Mouse (Mus musculus) gastrocnemius, adult 8-10 months (tissue): Measurements from ENCODE around the gene Ccdc125. TPM values are rescaled to one million over a fixed set of nuclear protein-coding genes. Genes with fewer than 3 reads are reported as not detected.
A peak's percentile ranks its signal among the peaks of the same experiment; 100 is the strongest.

Experiments
- DNase-seq, 2 experiments: peaks; one replicate each; pipeline ENCODE4 v3.0.0; 2022; ENCODE audit warnings: low spot score in 2 of 2
- total RNA-seq, 4 experiments: library from RNA; stranded (reverse); gene quantifications; 2 replicates each; pipeline ENCODE4 v1.2.4; 2022

The Ccdc125 gene
- total RNA-seq: under 1 TPM in 3 of 4 experiments, not detected in 1; 0.29 to 0.43 (median 0.38) TPM

GRCm38 (mm10) chr13:100669291-100670022 lies at the start of gene Ccdc125:
Gene Ccdc125, plus strand, starts transcription at chr13:100669717.
- no peak for DNase-seq

- DNase-seq: no peak
Observed at GRCm38 (mm10) chr13:100622241-100622640, 47.3 kb upstream of the Ccdc125 start.

GRCm38 (mm10) chr13:100634106-100634691 lies 35.3 kb upstream of the Ccdc125 start:
- no peak for DNase-seq

GRCm38 (mm10) chr13:100642471-100643209 lies 26.9 kb upstream of the Ccdc125 start:
- no peak for DNase-seq

GRCm38 (mm10) chr13:100648223-100648622 lies 21.3 kb upstream of the Ccdc125 start:
- no peak for DNase-seq

- peak; percentile 90 for DNase-seq
Observed at GRCm38 (mm10) chr13:100650550-100651438, 18.7 kb upstream of the Ccdc125 start, which contains the start of the genes Ak6 and Rad17. Gene Ak6, plus strand, starts transcription at chr13:100650979. Gene Rad17, minus strand, starts transcription at chr13:100651051.

- no peak for DNase-seq
Observed at GRCm38 (mm10) chr13:100651439-100652186, 17.9 kb upstream of the Ccdc125 start, which contains the start of gene Taf9. Gene Taf9, plus strand, starts transcription at chr13:100651579.

GRCm38 (mm10) chr13:100658091-100658490 lies 11.4 kb upstream of the Ccdc125 start:
- DNase-seq: no peak

- peak in 1 of 2 experiments; percentile 16 for DNase-seq
Observed at GRCm38 (mm10) chr13:100659864-100660456, 9.6 kb upstream of the Ccdc125 start.

- DNase-seq: no peak
Observed at GRCm38 (mm10) chr13:100670181-100670741, 744 bp downstream of the Ccdc125 start.

- no peak for DNase-seq
Observed at GRCm38 (mm10) chr13:100675936-100676635, 6.6 kb downstream of the Ccdc125 start.

GRCm38 (mm10) chr13:100681615-100682014 lies 12.1 kb downstream of the Ccdc125 start:
- DNase-seq: no peak

- no peak for DNase-seq
Observed at GRCm38 (mm10) chr13:100682837-100683236, 13.3 kb downstream of the Ccdc125 start.

GRCm38 (mm10) chr13:100684355-100684754 lies 14.8 kb downstream of the Ccdc125 start:
- DNase-seq: no peak

GRCm38 (mm10) chr13:100687513-100687912 lies 18.0 kb downstream of the Ccdc125 start:
- DNase-seq: no peak

GRCm38 (mm10) chr13:100697541-100697940 lies 28.0 kb downstream of the Ccdc125 start:
- peak in 1 of 2 experiments; percentile 32 for DNase-seq

GRCm38 (mm10) chr13:100698866-100699265 lies 29.3 kb downstream of the Ccdc125 start:
- DNase-seq: no peak

GRCm38 (mm10) chr13:100703468-100703867 lies 34.0 kb downstream of the Ccdc125 start:
- no peak for DNase-seq

GRCm38 (mm10) chr13:100706206-100706605 lies 36.7 kb downstream of the Ccdc125 start:
- no peak for DNase-seq
